Mouse (Mus musculus) thymus, postnatal 4 days (tissue): Measurements from ENCODE around the gene M1ap.
A peak's percentile ranks its signal among the peaks of the same experiment; 100 is the strongest.

Experiments used
- DNase-seq: peaks from one replicate; pipeline ENCODE4 v3.0.0; 2021

Gene M1ap

GRCm38 (mm10) chr6:82939167-82939912 is 7.4 kb upstream of the M1ap start, which contains the start of gene Sema4f:
TSS of gene Sema4f (minus strand) at chr6:82939769.
- peak; percentile 76 for DNase-seq

- DNase-seq, result no peak
Observed at GRCm38 (mm10) chr6:82940765-82941164, 5.9 kb upstream of the M1ap start.

- DNase-seq, result peak; percentile 78
Observed at GRCm38 (mm10) chr6:82945750-82946149, 952 bp upstream of the M1ap start.

- peak; percentile 22 for DNase-seq
Observed at GRCm38 (mm10) chr6:82956553-82957251, 10.0 kb downstream of the M1ap start.

GRCm38 (mm10) chr6:82961664-82962063 is 15.0 kb downstream of the M1ap start:
- DNase-seq, result no peak

- no peak for DNase-seq
Observed at GRCm38 (mm10) chr6:82969249-82970084, 22.8 kb downstream of the M1ap start.

GRCm38 (mm10) chr6:82971031-82971430 is 24.3 kb downstream of the M1ap start:
- peak; percentile 61 for DNase-seq

GRCm38 (mm10) chr6:82987411-82987971 is 40.8 kb downstream of the M1ap start:
- no peak for DNase-seq

- no peak for DNase-seq
Observed at GRCm38 (mm10) chr6:82993696-82994095, 47.0 kb downstream of the M1ap start.

- no peak for DNase-seq
Observed at GRCm38 (mm10) chr6:82994372-82994771, 47.7 kb downstream of the M1ap start.

GRCm38 (mm10) chr6:82996740-82997315 is 50.1 kb downstream of the M1ap start:
- peak; percentile 87 for DNase-seq

GRCm38 (mm10) chr6:82997511-82998102 is 50.9 kb downstream of the M1ap start:
- no peak for DNase-seq

- DNase-seq, result peak; percentile 27
Observed at GRCm38 (mm10) chr6:82998326-82998725, 51.6 kb downstream of the M1ap start.

- DNase-seq, result no peak
Observed at GRCm38 (mm10) chr6:82999986-83000385, 53.3 kb downstream of the M1ap start.

GRCm38 (mm10) chr6:83003082-83003481 is 56.4 kb downstream of the M1ap start:
- no peak for DNase-seq

GRCm38 (mm10) chr6:83003850-83004249 is 57.1 kb downstream of the M1ap start:
- DNase-seq, result no peak

GRCm38 (mm10) chr6:83004309-83004708 is 57.6 kb downstream of the M1ap start:
- no peak for DNase-seq

- peak; percentile 26 for DNase-seq
Observed at GRCm38 (mm10) chr6:83004872-83005271, 58.2 kb downstream of the M1ap start.

- no peak for DNase-seq
Observed at GRCm38 (mm10) chr6:83005444-83006011, 58.8 kb downstream of the M1ap start.

GRCm38 (mm10) chr6:83006114-83006513 is 59.4 kb downstream of the M1ap start:
- no peak for DNase-seq

GRCm38 (mm10) chr6:83008659-83009058 is 62.0 kb downstream of the M1ap start:
- DNase-seq, result no peak

GRCm38 (mm10) chr6:83010010-83010409 is 63.3 kb downstream of the M1ap start:
- no peak for DNase-seq
